Mouse (Mus musculus) hindbrain, embryonic 10.5 days (tissue): ENCODE measurements around the gene Phlpp1. TPM values are rescaled to one million over a fixed set of nuclear protein-coding genes. Genes with fewer than 3 reads are reported as not detected.

Experiments
- DNase-seq: peaks from one replicate; pipeline ENCODE4 v3.0.0-alpha.2; 2017; ENCODE audit warnings: low spot score
- H3K27ac ChIP-seq: fragments of 300-500 bp; sonication (generic); 2 replicates; pipeline ENCODE4 v1.5.1; 2016; ENCODE audit warnings: mild to moderate bottlenecking, moderate library complexity
- H3K27me3 ChIP-seq: fragments of 300-500 bp; sonication (generic); 2 replicates; pipeline ENCODE4 v1.6.1; 2016; ENCODE audit warnings: mild to moderate bottlenecking; ENCODE audit not compliant: poor library complexity, insufficient read depth, severe bottlenecking
- H3K36me3 ChIP-seq: fragments of 300-500 bp; sonication (generic); 2 replicates; pipeline ENCODE4 v1.6.1; 2016; ENCODE audit warnings: mild to moderate bottlenecking, moderate library complexity
- H3K4me1 ChIP-seq: fragments of 300-500 bp; sonication (generic); replicated peaks from 2 replicates; pipeline ENCODE4 v1.6.1; 2016; ENCODE audit warnings: mild to moderate bottlenecking
- H3K4me3 ChIP-seq: fragments of 300-500 bp; sonication (generic); 2 replicates; pipeline ENCODE4 v1.5.1; 2016; ENCODE audit warnings: mild to moderate bottlenecking, moderate library complexity
- H3K9me3 ChIP-seq: fragments of 300-500 bp; sonication (generic); 2 replicates; pipeline ENCODE4 v1.6.1; 2016; ENCODE audit warnings: mild to moderate bottlenecking, moderate library complexity
- WGBS: fragments of 180-500 bp; shearing (Covaris S2); methylation state at CpG from one replicate; pipeline ENCODE4 v1.1.7; 2016; 5-methylcytosine and 5-hydroxymethylcytosine counted together
- polyA plus RNA-seq: library from polyadenylated mRNA; unstranded; fragments of >200 nt; fragmentation: Nextera tagmentation; extraction: Ambion mirVana; gene quantifications from 2 replicates; pipeline ENCODE4 v1.2.1, GENCODE M21; 2016

The Phlpp1 gene
- polyA plus RNA-seq, 1 experiment from 2014 or later = 6.8 TPM

DNA sequence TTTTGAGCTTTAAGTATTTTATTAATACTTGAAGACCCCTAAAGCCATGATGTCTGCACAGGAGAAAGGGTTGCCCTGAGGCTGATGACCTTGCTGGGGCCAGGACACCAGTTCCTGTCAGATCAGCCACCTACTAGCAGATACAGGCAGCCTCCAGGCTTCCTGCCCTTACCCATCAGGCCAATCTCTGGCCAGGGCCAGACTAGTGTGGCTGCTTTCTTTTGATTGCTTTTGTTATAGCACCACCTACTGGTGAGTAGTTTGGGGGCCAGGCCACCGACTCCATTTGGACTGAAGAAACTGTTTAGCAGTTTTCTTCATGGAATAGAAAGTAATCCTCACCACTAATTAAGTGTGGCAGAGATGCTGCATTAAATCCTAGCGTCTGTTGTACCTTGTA is 223.9 kb downstream of the Phlpp1 start:
- 9% methylated on average over 2 of the region's 2 CpGs for WGBS
- no peaks in the 10 kb centered on the region for H3K9me3 ChIP-seq

DNA sequence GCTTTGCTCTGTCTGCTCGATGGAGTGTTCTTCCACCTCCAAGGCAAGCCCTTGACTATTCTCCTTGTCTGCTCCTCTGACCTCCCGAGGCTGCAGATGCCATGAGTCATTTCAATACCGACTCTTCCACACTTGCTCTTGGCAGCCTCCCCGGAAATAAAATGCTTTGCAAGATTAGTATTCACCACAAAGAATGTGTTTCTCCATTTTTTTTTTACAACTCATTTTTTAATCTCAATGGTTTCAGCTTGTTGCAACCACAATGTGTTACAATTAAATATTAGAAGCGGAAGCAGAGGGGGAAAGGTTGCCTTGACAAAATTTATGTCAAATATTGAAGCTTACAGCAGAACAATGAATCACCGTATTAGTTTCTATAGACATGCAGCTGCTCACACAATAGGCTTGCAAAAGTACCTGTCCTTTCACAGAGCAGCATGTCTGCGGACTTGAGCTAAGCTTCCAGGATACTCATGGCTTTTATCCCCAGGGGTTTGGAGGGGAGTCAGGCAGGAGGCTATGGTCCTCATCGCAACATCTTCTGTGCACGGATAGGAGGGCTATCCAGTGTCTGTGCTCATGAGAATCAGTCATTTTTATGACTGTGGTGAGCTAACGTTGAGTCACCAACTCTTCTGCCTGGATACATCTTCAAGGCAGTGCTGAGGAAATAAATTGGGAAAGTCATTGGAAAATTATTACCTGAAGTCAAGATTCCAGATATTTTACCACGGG is 229.5 kb downstream of the Phlpp1 start:
- WGBS = 83% methylated on average over 11 of the region's 11 CpGs
- Histone ChIP-seq H3K9me3 (no peaks in the 10 kb centered on the region), H3K27ac (no peak overlapping the region), H3K4me1 (peaks cover 12% of the 10 kb centered on the region), H3K36me3 (no peaks in the 10 kb centered on the region), H3K27me3 (no peaks in the 10 kb centered on the region), H3K4me3 (no peak overlapping the region)
- no peak for DNase-seq

More for the DNA sequence above, 223.9 kb downstream of the Phlpp1 start:
- H3K27me3 ChIP-seq = no peaks in the 10 kb centered on the region
- DNase-seq = peak; percentile 66
- peaks cover 42% of the 10 kb centered on the region for H3K36me3 ChIP-seq
- no peaks in the 10 kb centered on the region for H3K4me1 ChIP-seq
- no peak overlapping the region for H3K27ac ChIP-seq
- no peak overlapping the region for H3K4me3 ChIP-seq

DNA sequence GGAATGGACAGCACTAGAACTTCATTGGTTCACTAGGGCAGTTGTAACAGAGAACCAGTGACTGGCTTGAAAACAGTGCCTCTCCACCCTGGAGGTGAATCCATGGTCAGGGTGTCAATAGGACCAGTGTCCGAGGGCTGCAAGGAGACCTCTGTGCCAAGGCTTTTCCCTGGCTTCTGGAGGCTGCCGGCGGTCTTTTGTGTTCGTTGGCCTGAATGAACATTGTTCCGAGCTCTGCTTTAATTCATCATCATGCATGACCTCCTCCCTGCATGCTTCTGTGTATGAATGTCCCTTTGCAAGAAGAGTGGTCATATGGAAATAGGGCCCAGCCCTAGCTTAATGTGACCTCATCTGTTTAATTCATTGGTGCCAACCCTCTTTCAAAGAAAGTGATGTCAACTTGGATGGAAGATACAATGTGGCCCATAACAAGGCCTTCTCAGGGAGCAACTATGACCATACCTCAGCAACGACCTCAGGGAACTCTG is 231.5 kb downstream of the Phlpp1 start:
- Histone ChIP-seq H3K4me1 (peaks cover 12% of the 10 kb centered on the region), H3K27me3 (no peaks in the 10 kb centered on the region), H3K9me3 (no peaks in the 10 kb centered on the region), H3K4me3 (no peak overlapping the region), H3K36me3 (no peaks in the 10 kb centered on the region), H3K27ac (no peak overlapping the region)
- DNase-seq = peak; percentile 10
- WGBS = 55% methylated on average over 6 of the region's 6 CpGs

DNA sequence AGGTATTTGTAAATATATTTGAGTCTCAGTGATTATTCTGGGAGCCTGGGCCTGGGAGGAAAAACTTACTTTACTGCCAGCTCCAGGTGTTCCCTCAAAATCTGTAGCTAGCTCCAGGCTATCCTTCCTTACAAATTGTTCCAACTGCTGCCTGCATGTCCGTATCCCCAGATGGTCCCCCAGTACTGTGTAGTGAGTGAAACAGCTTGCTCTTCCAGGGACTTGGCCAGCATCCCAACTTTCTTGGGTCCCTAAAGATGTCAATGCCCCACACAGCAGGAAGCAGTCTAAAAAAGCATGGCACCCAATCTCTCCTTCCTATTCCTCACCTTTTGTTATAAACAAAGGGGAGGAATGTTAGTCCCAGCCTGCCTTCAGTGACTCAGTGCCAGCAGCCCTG is 235.3 kb downstream of the Phlpp1 start:
- H3K27me3 ChIP-seq = no peaks in the 10 kb centered on the region
- no peak for DNase-seq
- 63% methylated on average over 1 of the region's 1 CpGs for WGBS
- peaks cover 12% of the 10 kb centered on the region for H3K4me1 ChIP-seq
- H3K27ac ChIP-seq = no peak overlapping the region
- no peaks in the 10 kb centered on the region for H3K9me3 ChIP-seq
- H3K36me3 ChIP-seq = no peaks in the 10 kb centered on the region
- H3K4me3 ChIP-seq = no peak overlapping the region

DNA sequence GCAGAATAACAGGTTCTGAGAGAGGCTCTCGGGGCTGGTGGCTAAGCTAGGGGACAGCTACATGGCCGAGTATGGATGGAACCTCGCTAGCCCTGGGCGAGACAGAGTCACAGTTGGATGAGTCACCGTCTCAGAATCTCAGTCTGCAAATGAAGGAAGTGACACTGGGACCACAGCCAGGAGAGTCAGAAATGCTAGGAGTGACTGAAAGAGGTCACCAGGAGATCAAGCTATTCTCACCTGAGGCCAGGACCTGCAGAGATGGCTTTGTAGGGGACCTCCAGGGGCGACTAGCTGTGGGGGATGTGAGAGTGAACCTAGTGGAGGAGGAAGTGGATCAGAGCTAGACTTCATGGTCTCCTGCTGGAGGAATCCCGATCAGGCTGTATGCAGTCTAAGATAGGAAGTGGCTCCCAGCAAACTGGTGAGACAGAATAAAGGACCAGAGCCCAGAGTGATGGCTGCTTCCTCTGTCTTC is 236.4 kb downstream of the Phlpp1 start:
- no peaks in the 10 kb centered on the region for H3K27me3 ChIP-seq
- peaks cover 7% of the 10 kb centered on the region for H3K4me1 ChIP-seq
- H3K9me3 ChIP-seq = no peaks in the 10 kb centered on the region
- no peaks in the 10 kb centered on the region for H3K36me3 ChIP-seq
- DNase-seq = peak; percentile 1
- H3K4me3 ChIP-seq = no peak overlapping the region
- H3K27ac ChIP-seq = no peak overlapping the region
- 77% methylated on average over 7 of the region's 7 CpGs for WGBS

DNA sequence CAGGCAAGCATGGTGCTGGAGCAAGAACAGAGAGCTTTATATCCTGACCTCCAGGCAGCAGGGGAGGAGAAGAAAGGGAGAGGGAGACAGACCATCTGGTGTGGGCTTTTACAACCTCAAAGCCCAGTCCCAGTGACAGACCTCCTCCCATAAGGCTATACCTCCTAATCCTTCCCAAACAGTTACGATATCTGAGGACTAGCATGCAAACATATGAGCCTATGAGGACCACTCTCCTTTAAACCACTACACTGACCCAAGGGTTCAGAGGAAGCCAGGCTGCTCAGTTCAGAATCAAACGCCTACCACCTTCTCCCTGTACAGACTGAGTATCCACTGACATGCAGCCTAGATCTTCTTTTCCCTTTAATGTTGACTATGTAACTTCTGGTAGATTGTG is 239.3 kb downstream of the Phlpp1 start:
- DNase-seq = no peak
- H3K9me3 ChIP-seq = no peaks in the 10 kb centered on the region
- no peaks in the 10 kb centered on the region for H3K4me1 ChIP-seq
- H3K27ac ChIP-seq = no peak overlapping the region
- H3K36me3 ChIP-seq = no peaks in the 10 kb centered on the region
- H3K4me3 ChIP-seq = no peak overlapping the region
- WGBS = 84% methylated on average over 2 of the region's 2 CpGs
- no peaks in the 10 kb centered on the region for H3K27me3 ChIP-seq

DNA sequence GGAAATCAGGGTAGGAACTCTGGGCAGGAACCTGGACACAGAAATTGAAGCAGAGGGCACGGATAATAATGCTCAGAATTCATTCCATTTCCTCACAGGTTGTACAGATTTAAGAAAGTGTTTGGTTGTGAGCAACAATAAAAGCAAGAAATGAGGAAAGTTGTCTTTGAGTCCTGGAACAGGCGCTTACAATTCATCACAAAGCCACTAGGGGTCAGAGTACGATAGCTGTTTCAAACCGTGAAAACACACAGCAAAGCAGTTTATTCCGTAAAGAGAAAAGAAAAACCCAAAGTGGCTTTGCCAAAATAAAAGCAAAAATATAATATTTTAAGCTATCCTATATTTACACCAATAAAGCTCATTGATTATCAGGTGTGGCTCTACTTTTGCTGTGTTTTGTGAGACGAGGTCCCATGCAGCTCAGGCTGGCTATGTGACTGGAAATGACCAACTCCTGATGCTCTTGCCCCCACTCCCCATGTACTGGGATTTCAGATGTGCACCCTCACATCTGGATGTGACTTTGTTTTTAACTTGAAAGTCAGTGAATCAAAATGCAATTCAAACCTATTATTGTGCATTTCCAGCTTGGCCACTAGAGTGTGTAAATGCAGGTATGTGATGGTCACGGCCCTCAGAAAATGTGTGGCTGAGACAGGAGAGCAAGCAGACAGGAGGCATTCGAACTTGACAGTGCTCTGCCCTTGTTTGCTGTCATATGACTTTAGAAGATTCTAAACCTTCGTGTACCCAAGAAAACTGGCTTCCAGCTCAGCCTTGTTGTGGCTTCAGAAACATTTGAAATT is 253.8 kb downstream of the Phlpp1 start:
- no peaks in the 10 kb centered on the region for H3K36me3 ChIP-seq
- 0 out of 2 replicates have a peak, but pooled peaks cover under 1% of the 10 kb centered on the region for H3K9me3 ChIP-seq
- DNase-seq = peak; percentile 36
- 0 out of 2 replicates have a peak, but pooled peaks cover 3% of the 10 kb centered on the region for H3K4me1 ChIP-seq
- WGBS = 43% methylated on average over 9 of the region's 9 CpGs
- H3K27ac ChIP-seq = no peak overlapping the region
- H3K27me3 ChIP-seq = no peaks in the 10 kb centered on the region
- H3K4me3 ChIP-seq = no peak overlapping the region

DNA sequence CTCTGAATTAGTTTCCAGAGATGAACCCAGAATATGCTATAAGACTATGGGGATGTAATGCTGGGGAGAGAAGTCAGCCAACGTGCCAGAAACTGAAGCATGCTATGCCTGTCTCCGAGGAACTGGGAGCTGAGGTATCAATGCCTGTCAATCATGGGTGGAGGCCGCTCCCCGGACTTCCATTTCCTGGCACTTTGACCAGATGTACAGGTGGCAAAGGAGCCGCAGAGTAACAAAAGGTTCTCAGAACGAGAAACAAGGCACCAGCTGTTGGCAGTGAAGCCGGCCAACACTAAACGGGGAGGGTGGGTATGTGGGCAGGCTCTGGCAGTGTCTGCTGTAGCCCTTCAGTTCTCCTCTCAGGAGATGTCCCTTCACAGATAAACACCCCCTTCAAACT is 256.6 kb downstream of the Phlpp1 start:
- Histone ChIP-seq H3K27me3 (no peaks in the 10 kb centered on the region), H3K9me3 (no peaks in the 10 kb centered on the region), H3K4me3 (no peak overlapping the region), H3K27ac (no peak overlapping the region), H3K4me1 (0 out of 2 replicates have a peak, but pooled peaks cover 3% of the 10 kb centered on the region), H3K36me3 (no peaks in the 10 kb centered on the region)
- DNase-seq = no peak
- 57% methylated on average over 8 of the region's 8 CpGs for WGBS

DNA sequence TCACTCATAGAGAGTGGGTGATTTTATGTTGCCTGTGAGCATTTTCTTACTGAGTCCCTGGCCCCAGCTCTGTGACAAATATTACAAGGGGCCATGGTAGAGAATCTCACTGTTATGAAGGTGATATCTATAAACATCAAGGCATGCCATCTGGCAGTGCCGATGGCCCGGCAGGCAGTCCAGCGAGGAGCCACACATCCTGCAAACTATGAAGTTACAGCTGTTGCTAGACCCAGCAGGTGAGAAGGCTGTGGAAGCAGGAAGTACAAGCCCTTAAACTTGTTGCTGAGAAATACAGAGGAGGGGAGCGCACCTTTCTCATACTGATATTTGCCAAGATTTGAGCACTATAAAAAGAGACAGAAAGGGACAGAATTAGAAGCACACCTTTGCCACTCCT is 257.0 kb downstream of the Phlpp1 start:
- no peaks in the 10 kb centered on the region for H3K27me3 ChIP-seq
- no peak for DNase-seq
- no peaks in the 10 kb centered on the region for H3K36me3 ChIP-seq
- no peaks in the 10 kb centered on the region for H3K9me3 ChIP-seq
- H3K4me1 ChIP-seq = 0 out of 2 replicates have a peak, but pooled peaks cover 3% of the 10 kb centered on the region
- no peak overlapping the region for H3K4me3 ChIP-seq
- 81% methylated on average over 4 of the region's 4 CpGs for WGBS
- no peak overlapping the region for H3K27ac ChIP-seq

DNA sequence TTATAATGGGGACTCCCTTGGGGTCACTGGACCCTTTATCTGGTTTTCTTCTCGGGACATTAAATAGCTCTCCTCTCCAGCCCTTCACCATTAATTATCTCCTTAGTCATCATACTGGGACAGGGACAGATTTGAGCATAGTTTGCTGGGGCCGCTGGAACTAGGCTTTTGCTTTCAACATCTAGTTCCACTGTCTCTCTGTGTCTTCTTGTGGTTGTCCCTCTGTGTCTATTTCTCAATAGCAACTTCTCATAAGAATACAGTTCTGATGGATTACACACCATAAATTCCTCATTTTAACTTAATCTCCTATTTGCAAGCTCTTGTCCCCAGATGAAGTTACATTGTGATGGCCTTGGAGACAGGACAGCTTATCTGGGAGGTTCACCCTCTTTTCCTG is 262.0 kb downstream of the Phlpp1 start:
- Histone ChIP-seq H3K9me3 (no peaks in the 10 kb centered on the region), H3K27me3 (no peaks in the 10 kb centered on the region), H3K4me1 (no peaks in the 10 kb centered on the region), H3K36me3 (no peaks in the 10 kb centered on the region), H3K4me3 (no peak overlapping the region), H3K27ac (no peak overlapping the region)
- no peak for DNase-seq
- WGBS = 74% methylated on average over 2 of the region's 2 CpGs

Other genes starting within 250 kb of the Phlpp1 start
- gene Zcchc2, start 181.3 kb upstream of the Phlpp1 start, polyA plus RNA-seq = 1.4 and 1.9 TPM in 2 replicates